Mouse (Mus musculus) left cerebral cortex, postnatal 14 days (tissue): ENCODE results near the gene Tmem97. TPM values are rescaled to one million over a fixed set of nuclear protein-coding genes. Genes with fewer than 3 reads are reported as not detected.

ENCODE experiments used
- total RNA-seq, 2 experiments: library from RNA; stranded (reverse); gene quantifications; 2 replicates each; pipeline ENCODE4 v1.2.3; 2021

Gene Tmem97
- total RNA-seq, 2 experiments from 2014 or later, result 22.2 to 24.0 TPM

Other genes with a start within 250 kb of the Tmem97 start
- 1 to 10 TPM; 5.0 to 8.4 TPM for gene Spag5, start 249.2 kb downstream of the Tmem97 start, total RNA-seq
- gene Aldoc, start 227.8 kb downstream of the Tmem97 start, total RNA-seq, result 100 to 1,000 TPM; 532 to 560 TPM
- 10 to 100 TPM; 81.1 to 81.3 TPM for gene Pigs, start 222.4 kb downstream of the Tmem97 start, total RNA-seq
- gene Unc119, start 207.3 kb downstream of the Tmem97 start, total RNA-seq, result 10 to 100 TPM; 28.2 to 30.6 TPM
- gene Foxn1, start 164.2 kb downstream of the Tmem97 start, total RNA-seq, result not detected
- not detected for gene Slc13a2, start 128.6 kb downstream of the Tmem97 start, total RNA-seq
- 10 to 100 TPM; 10.2 to 10.5 TPM for gene Slc46a1, start 85.1 kb downstream of the Tmem97 start, total RNA-seq
- 10 to 100 TPM; 43.5 to 44.2 TPM for gene Sarm1, start 53.0 kb downstream of the Tmem97 start, total RNA-seq
- 100 to 1,000 TPM in 1 of 2 experiments, 10 to 100 TPM in 1; 90.5 to 105 TPM for gene Vtn, start 51.7 kb downstream of the Tmem97 start, total RNA-seq
- gene Sebox, start 47.3 kb downstream of the Tmem97 start, total RNA-seq, result 1 to 10 TPM; 1.2 to 1.3 TPM
- gene Tmem199, start 38.6 kb downstream of the Tmem97 start, total RNA-seq, result 10 to 100 TPM; 37.1 to 44.2 TPM
- 100 to 1,000 TPM; 115 to 119 TPM for gene Poldip2, start 38.6 kb downstream of the Tmem97 start, total RNA-seq
- gene Tnfaip1, start 14.4 kb downstream of the Tmem97 start, total RNA-seq, result 10 to 100 TPM; 42.8 to 46.0 TPM
- gene Ift20, start 14.4 kb downstream of the Tmem97 start, total RNA-seq, result 10 to 100 TPM; 83.0 to 87.6 TPM
- gene Nlk, start 146.6 kb upstream of the Tmem97 start, total RNA-seq, result 10 to 100 TPM; 80.9 to 91.1 TPM
- 10 to 100 TPM; 18.2 to 20.0 TPM for gene Ccnq, start 201.0 kb upstream of the Tmem97 start, total RNA-seq